Mouse (Mus musculus): Measurements from ENCODE around the gene Wfdc2. TPM values are rescaled to one million over a fixed set of nuclear protein-coding genes. Genes with fewer than 3 reads are reported as not detected.

The Wfdc2 gene
- polyA plus RNA-seq, 1 experiment from 2014 or later = 2.5 TPM

DNA sequence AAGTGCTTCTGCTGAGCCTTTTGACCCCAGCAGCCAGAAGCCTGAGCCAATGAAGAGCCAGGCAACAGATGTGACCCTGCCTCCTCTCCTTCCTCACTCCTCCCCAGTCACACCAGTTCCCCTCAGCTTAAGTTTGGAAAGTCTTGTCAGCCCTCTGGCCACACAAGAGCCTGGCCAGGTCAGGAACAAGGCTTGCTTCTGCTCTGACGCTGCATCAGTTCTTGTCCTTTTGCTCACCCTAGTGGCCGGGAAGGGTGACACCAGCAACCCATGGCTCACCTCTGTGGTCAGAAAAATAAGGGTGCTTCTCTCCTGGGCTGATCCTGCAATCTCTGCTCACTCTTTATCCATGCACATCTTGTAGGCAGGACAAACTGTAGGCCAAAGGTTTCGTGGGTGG is 41.4 kb upstream of the Wfdc2 start:
- Histone ChIP-seq H3K9ac (ENCODE audit: low read depth, low read length) (no peak overlapping the region), H3K9me3 (replicated peaks; ENCODE audit: control insufficient read depth, low read length, poor library complexity, severe bottlenecking) (0 out of 2 replicates have a peak, but pooled peaks cover 5% of the 10 kb centered on the region), H3K27ac (ENCODE audit: low read length) (no peak overlapping the region), H3K4me2 (ENCODE audit: low read length) (no peak overlapping the region), H3K4me3 (ENCODE audit: low read depth, low read length) (no peak overlapping the region), H3K27me3 (ENCODE audit: control insufficient read depth, insufficient read depth, low read depth, low read length) (no peaks in the 10 kb centered on the region), H3K36me3 (ENCODE audit: control insufficient read depth, insufficient read depth, low read length) (no peaks in the 10 kb centered on the region), H3K4me1 (ENCODE audit: control insufficient read depth, insufficient read depth, low read length) (no peaks in the 10 kb centered on the region)
- 18% methylated on average over 3 of the region's 3 CpGs for WGBS
- no peak for ATAC-seq

DNA sequence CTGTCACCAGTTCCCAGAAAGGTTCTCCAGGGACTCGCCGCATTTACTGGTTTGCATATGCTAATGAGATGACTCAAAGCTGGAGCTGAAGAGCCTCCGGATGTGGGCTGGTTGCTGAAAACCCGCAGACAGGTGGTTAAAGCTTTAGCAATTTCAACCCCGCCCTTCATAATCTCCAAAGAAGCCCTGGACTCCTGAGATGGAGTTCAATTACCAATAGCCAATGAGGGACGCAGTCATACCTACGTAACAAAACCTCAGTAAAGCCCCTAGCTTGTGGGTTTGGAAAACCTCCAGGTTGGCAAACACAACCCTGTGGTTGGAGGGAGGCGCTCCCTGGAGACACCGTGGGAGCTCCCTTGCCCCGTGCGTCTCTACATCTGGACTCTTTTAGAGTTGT is 40.4 kb upstream of the Wfdc2 start:
- Histone ChIP-seq H3K27me3 (ENCODE audit: control insufficient read depth, insufficient read depth, low read depth, low read length) (no peaks in the 10 kb centered on the region), H3K4me3 (ENCODE audit: low read depth, low read length) (no peak overlapping the region), H3K4me1 (ENCODE audit: control insufficient read depth, insufficient read depth, low read length) (no peaks in the 10 kb centered on the region), H3K4me2 (ENCODE audit: low read length) (0 out of 2 replicates have a peak overlapping the region, but pooled peaks have one; percentile 17), H3K27ac (ENCODE audit: low read length) (no peak overlapping the region), H3K9me3 (replicated peaks; ENCODE audit: control insufficient read depth, low read length, poor library complexity, severe bottlenecking) (0 out of 2 replicates have a peak, but pooled peaks cover 6% of the 10 kb centered on the region), H3K36me3 (ENCODE audit: control insufficient read depth, insufficient read depth, low read length) (no peaks in the 10 kb centered on the region), H3K9ac (ENCODE audit: low read depth, low read length) (no peak overlapping the region)
- 22% methylated on average over 11 of the region's 11 CpGs for WGBS
- ATAC-seq = no peak

DNA sequence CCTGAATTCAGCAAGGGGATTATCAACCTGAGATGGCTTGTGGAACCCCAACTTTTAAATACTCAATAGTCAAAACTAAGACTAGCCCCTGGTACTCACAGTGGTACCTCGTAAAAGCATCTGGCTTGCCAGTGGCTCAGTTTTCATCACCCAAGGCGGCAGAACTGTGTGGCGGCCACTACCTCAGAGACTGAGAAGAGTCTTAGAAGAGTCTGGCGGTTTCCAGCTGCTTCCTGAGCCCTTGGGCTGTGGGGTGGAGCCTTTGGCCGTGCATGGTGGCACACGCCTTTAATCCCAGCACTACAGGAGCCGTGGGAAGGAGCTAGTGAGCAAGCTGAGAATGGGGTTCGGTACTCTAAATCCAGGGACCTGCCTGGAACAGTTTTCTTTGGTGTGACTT is 39.9 kb upstream of the Wfdc2 start:
- Histone ChIP-seq H3K27me3 (ENCODE audit: control insufficient read depth, insufficient read depth, low read depth, low read length) (no peaks in the 10 kb centered on the region), H3K4me1 (ENCODE audit: control insufficient read depth, insufficient read depth, low read length) (no peaks in the 10 kb centered on the region), H3K36me3 (ENCODE audit: control insufficient read depth, insufficient read depth, low read length) (no peaks in the 10 kb centered on the region), H3K4me3 (ENCODE audit: low read depth, low read length) (no peak overlapping the region), H3K4me2 (ENCODE audit: low read length) (no peak overlapping the region), H3K9me3 (replicated peaks; ENCODE audit: control insufficient read depth, low read length, poor library complexity, severe bottlenecking) (0 out of 2 replicates have a peak, but pooled peaks cover 6% of the 10 kb centered on the region), H3K27ac (ENCODE audit: low read length) (no peak overlapping the region), H3K9ac (ENCODE audit: low read depth, low read length) (no peak overlapping the region)
- 28% methylated on average over 8 of the region's 8 CpGs for WGBS
- no peak for ATAC-seq

DNA sequence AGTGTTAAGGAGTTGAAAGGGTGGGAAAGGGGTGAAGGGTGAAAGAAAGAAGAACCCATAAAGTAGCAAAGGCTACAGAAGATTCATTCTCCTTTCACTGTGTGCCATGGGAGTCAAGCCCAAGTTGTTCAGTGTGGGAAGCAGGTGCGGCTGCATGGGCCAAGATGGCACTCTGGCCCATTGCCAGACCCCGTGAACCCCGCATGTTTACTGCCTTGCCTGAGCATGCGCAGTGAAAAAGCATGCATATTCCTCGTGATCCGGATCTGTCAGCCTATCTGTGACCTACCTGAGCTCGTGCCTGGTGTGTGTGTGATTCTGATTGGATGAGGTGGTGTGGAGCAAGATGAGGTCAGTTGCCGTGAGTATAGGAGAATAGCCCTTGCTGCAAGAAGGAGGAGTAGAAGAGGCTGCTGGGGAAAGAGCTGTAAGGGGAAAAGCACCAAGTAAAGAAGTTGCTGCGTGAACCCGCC is 38.9 kb upstream of the Wfdc2 start:
- 85% methylated on average over 10 of the region's 10 CpGs for WGBS
- Histone ChIP-seq H3K4me2 (ENCODE audit: low read length) (no peak overlapping the region), H3K9me3 (replicated peaks; ENCODE audit: control insufficient read depth, low read length, poor library complexity, severe bottlenecking) (0 out of 2 replicates have a peak, but pooled peaks cover 6% of the 10 kb centered on the region), H3K9ac (ENCODE audit: low read depth, low read length) (no peak overlapping the region), H3K27me3 (ENCODE audit: control insufficient read depth, insufficient read depth, low read depth, low read length) (no peaks in the 10 kb centered on the region), H3K27ac (ENCODE audit: low read length) (no peak overlapping the region), H3K4me1 (ENCODE audit: control insufficient read depth, insufficient read depth, low read length) (no peaks in the 10 kb centered on the region), H3K36me3 (ENCODE audit: control insufficient read depth, insufficient read depth, low read length) (no peaks in the 10 kb centered on the region), H3K4me3 (ENCODE audit: low read depth, low read length) (no peak overlapping the region)
- ATAC-seq = no peak

DNA sequence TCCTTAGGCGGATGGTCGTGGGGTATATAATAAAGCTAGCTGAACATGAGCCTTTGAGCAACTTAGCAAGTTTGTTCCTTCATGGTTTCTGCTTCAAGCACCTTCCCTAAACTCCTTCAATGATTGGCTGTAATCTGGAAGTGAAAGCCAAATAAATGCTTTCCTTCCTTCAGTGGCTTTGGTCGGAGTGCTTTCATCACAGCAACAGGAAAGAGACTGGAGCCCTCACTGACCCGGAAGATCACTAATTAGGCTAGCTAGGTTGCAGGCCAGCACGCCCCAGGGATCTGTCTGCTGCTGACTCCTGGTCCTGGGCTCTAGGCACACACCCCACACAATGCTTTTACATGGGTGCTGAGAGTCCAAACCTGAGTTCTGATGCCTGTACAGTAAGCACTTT is 33.7 kb upstream of the Wfdc2 start:
- Histone ChIP-seq H3K36me3 (ENCODE audit: control insufficient read depth, insufficient read depth, low read length) (no peaks in the 10 kb centered on the region), H3K4me2 (ENCODE audit: low read length) (no peak overlapping the region), H3K4me3 (ENCODE audit: low read depth, low read length) (no peak overlapping the region), H3K27me3 (ENCODE audit: control insufficient read depth, insufficient read depth, low read depth, low read length) (no peaks in the 10 kb centered on the region), H3K9ac (ENCODE audit: low read depth, low read length) (no peak overlapping the region), H3K4me1 (ENCODE audit: control insufficient read depth, insufficient read depth, low read length) (no peaks in the 10 kb centered on the region), H3K9me3 (replicated peaks; ENCODE audit: control insufficient read depth, low read length, poor library complexity, severe bottlenecking) (0 out of 2 replicates have a peak, but pooled peaks cover 2% of the 10 kb centered on the region), H3K27ac (ENCODE audit: low read length) (no peak overlapping the region)
- ATAC-seq = no peak
- 68% methylated on average over 5 of the region's 5 CpGs for WGBS

DNA sequence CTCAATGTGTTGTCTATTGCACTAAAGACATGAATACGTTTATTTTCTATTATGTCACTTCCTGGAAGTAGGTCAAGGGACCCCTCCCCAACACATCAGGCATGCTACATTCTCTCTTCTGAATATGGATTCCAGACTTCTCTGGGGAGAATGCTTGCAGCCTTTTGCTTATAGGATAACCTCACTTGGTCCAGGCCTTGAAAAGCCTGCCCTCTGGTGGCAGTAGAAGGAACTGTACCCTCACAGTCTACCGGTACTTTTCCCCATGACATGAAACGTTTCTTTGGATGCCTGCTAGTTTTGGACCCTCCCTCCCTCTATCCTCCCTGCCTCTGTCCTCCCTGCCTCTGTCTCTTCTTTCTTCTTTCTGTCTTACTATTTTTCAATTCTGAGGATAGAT is 31.0 kb upstream of the Wfdc2 start:
- Histone ChIP-seq H3K27ac (ENCODE audit: low read length) (no peak overlapping the region), H3K4me2 (ENCODE audit: low read length) (no peak overlapping the region), H3K4me3 (ENCODE audit: low read depth, low read length) (no peak overlapping the region), H3K36me3 (ENCODE audit: control insufficient read depth, insufficient read depth, low read length) (no peaks in the 10 kb centered on the region), H3K4me1 (ENCODE audit: control insufficient read depth, insufficient read depth, low read length) (no peaks in the 10 kb centered on the region), H3K9me3 (replicated peaks; ENCODE audit: control insufficient read depth, low read length, poor library complexity, severe bottlenecking) (no peaks in the 10 kb centered on the region), H3K27me3 (ENCODE audit: control insufficient read depth, insufficient read depth, low read depth, low read length) (no peaks in the 10 kb centered on the region), H3K9ac (ENCODE audit: low read depth, low read length) (no peak overlapping the region)
- no peak for ATAC-seq
- WGBS = 2% methylated on average over 3 of the region's 3 CpGs

DNA sequence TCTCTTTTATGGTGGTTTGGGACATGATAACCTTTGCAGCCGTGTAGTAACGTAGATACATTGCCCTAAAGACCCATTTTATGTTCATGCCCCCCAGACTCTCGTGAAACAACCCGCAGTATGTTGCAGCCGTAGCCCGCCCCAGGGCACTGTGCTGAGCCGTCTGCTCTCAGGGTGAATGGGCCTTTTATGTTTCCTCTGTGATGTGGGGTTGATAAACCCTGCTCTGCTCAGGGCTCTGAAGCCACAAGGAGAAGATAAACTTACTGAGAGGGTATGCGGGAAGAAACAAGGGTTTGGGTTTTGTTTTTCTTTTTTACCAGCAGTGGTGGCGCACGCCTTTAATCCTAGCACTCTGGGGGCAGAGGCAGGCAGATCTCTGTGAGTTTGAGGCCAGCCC is 27.9 kb upstream of the Wfdc2 start:
- Histone ChIP-seq H3K27me3 (ENCODE audit: control insufficient read depth, insufficient read depth, low read depth, low read length) (no peaks in the 10 kb centered on the region), H3K36me3 (ENCODE audit: control insufficient read depth, insufficient read depth, low read length) (no peaks in the 10 kb centered on the region), H3K9me3 (replicated peaks; ENCODE audit: control insufficient read depth, low read length, poor library complexity, severe bottlenecking) (no peaks in the 10 kb centered on the region), H3K9ac (ENCODE audit: low read depth, low read length) (no peak overlapping the region), H3K4me2 (ENCODE audit: low read length) (no peak overlapping the region), H3K4me1 (ENCODE audit: control insufficient read depth, insufficient read depth, low read length) (no peaks in the 10 kb centered on the region), H3K27ac (ENCODE audit: low read length) (no peak overlapping the region), H3K4me3 (ENCODE audit: low read depth, low read length) (no peak overlapping the region)
- 81% methylated on average over 10 of the region's 10 CpGs for WGBS
- no peak for ATAC-seq

DNA sequence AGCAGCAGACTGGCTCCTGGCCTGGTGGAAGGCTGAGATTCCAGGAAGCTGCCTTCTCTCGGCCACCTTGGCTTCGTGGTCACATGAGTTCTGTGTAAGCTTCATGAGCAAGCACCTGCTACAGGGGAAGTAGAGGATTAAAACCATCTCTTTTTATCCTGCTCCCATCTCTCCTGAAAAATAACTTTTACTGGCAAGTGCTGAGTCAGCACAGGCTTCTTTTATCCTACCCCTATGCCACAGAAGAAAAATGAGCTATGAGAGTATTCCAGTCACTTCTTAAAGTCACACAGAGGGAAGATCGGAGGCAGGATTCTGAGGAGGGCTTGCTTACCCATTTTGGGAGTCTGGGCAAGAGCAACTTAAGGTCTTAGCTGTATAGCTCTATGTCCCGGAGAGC is 25.2 kb upstream of the Wfdc2 start:
- 89% methylated on average over 4 of the region's 4 CpGs for WGBS
- no peaks in the 10 kb centered on the region for H3K4me1 ChIP-seq (ENCODE audit: control insufficient read depth, insufficient read depth, low read length)
- H3K9ac ChIP-seq (ENCODE audit: low read depth, low read length) = no peak overlapping the region
- H3K36me3 ChIP-seq (ENCODE audit: control insufficient read depth, insufficient read depth, low read length) = no peaks in the 10 kb centered on the region
- no peak overlapping the region for H3K4me2 ChIP-seq (ENCODE audit: low read length)
- H3K9me3 ChIP-seq (replicated peaks; ENCODE audit: control insufficient read depth, low read length, poor library complexity, severe bottlenecking) = no peaks in the 10 kb centered on the region
- no peak overlapping the region for H3K4me3 ChIP-seq (ENCODE audit: low read depth, low read length)
- H3K27ac ChIP-seq (ENCODE audit: low read length) = no peak overlapping the region
- no peaks in the 10 kb centered on the region for H3K27me3 ChIP-seq (ENCODE audit: control insufficient read depth, insufficient read depth, low read depth, low read length)
- ATAC-seq = no peak

DNA sequence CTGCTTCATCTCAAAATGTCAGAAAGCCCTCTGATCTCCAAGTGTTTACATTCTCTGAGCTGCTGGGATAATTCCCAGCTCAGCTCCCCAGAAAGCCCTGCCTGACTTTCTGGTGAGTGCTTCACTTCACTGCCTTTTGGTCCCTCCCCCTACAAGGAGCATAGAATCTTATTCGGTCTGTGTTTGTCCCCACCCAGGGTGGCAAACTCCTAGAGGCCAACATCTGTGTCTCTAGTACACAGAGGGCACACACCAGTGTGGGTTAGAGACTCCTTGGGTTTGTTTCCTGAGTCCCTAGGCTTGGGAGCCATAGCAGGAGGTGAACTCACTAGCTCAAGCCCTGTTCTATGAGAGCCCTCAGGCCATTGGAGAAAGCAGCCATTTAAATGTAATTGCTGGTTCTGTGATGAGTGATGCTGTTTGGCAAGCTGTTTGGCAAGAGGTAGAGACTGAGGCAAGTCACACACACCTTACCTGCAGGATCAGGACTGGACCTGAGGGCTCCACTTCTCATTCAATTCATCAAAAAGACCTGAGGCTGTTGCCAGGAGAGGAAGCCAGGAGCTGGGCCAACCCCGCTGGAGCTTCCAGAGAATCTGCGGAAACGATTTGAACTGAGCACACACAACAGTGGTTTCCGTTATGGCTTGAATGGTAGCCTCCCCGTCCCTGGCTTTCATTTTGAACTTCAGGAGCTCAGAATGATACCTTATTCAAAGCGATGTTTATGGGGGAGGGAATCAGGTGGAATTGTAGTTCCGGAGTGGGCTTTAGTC is 21.4 kb upstream of the Wfdc2 start:
- no peaks in the 10 kb centered on the region for H3K27me3 ChIP-seq (ENCODE audit: control insufficient read depth, insufficient read depth, low read depth, low read length)
- H3K9ac ChIP-seq (ENCODE audit: low read depth, low read length) = no peak overlapping the region
- H3K27ac ChIP-seq (ENCODE audit: low read length) = no peak overlapping the region
- H3K4me1 ChIP-seq (ENCODE audit: control insufficient read depth, insufficient read depth, low read length) = no peaks in the 10 kb centered on the region
- H3K9me3 ChIP-seq (replicated peaks; ENCODE audit: control insufficient read depth, low read length, poor library complexity, severe bottlenecking) = no peaks in the 10 kb centered on the region
- WGBS = 47% methylated on average over 8 of the region's 8 CpGs
- no peak overlapping the region for H3K4me3 ChIP-seq (ENCODE audit: low read depth, low read length)
- no peak overlapping the region for H3K4me2 ChIP-seq (ENCODE audit: low read length)
- ATAC-seq = no peak
- H3K36me3 ChIP-seq (ENCODE audit: control insufficient read depth, insufficient read depth, low read length) = no peaks in the 10 kb centered on the region
